Mouse (Mus musculus) CH12.LX (cell line): ENCODE results near the gene Htr7.

Experiments
- CTCF ChIP-seq, 2 experiments: IDR thresholded peaks in 1 of 2; conservative IDR thresholded peaks in 1 of 2; 2 replicates each; pipeline ENCODE4 v1.5.1; 2011 to 2012; ENCODE audit warnings: low read depth in 2 of 2, low read length in 2 of 2, improper control_type of control experiment in 1 of 2, inconsistent platforms in 1 of 2, mild to moderate bottlenecking in 1 of 2, moderate library complexity in 1 of 2
- ELF1 ChIP-seq: IDR thresholded peaks from 2 replicates; pipeline ENCODE4 v1.6.1; 2014; ENCODE audit warnings: low read depth, mild to moderate bottlenecking, inconsistent platforms, low read length, improper control_type of control experiment
- EP300 ChIP-seq: IDR thresholded peaks from 2 replicates; pipeline ENCODE4 v1.6.1; 2011; ENCODE audit warnings: low read length, improper control_type of control experiment
- HCFC1 ChIP-seq: IDR thresholded peaks from 2 replicates; pipeline ENCODE4 v1.6.1; 2012; ENCODE audit warnings: low read depth, mild to moderate bottlenecking, inconsistent platforms, low read length, improper control_type of control experiment
- JUN ChIP-seq: IDR thresholded peaks from 2 replicates; pipeline ENCODE4 v1.6.1; 2011; ENCODE audit warnings: low read depth, mild to moderate bottlenecking, low read length, improper control_type of control experiment, moderate library complexity; ENCODE audit not compliant: insufficient read depth
- KAT2A ChIP-seq: IDR thresholded peaks from 2 replicates; pipeline ENCODE4 v1.6.1; 2012; ENCODE audit warnings: low read length, improper control_type of control experiment, inconsistent platforms; ENCODE audit not compliant: insufficient replicate concordance
- POLR2A ChIP-seq: IDR thresholded peaks from 2 replicates; pipeline ENCODE4 v1.6.1; 2011; ENCODE audit warnings: low read depth, mild to moderate bottlenecking, improper control_type of control experiment, low read length
- RAD21 ChIP-seq: IDR thresholded peaks from 2 replicates; pipeline ENCODE4 v1.6.1; 2011; ENCODE audit warnings: low read depth, mild to moderate bottlenecking, low read length, improper control_type of control experiment, moderate library complexity
- RCOR1 ChIP-seq: conservative IDR thresholded peaks from 2 replicates; pipeline ENCODE4 v1.6.1; 2012; ENCODE audit warnings: low read depth, mild to moderate bottlenecking, inconsistent platforms, low read length, improper control_type of control experiment
- SIN3A ChIP-seq: IDR thresholded peaks from 2 replicates; pipeline ENCODE4 v1.6.1; 2012; ENCODE audit warnings: low read length, improper control_type of control experiment, inconsistent platforms
- USF1 ChIP-seq: IDR thresholded peaks from 2 replicates; pipeline ENCODE4 v1.6.1; 2014; ENCODE audit warnings: low read depth, mild to moderate bottlenecking, inconsistent platforms, low read length, improper control_type of control experiment
- ZKSCAN1 ChIP-seq: IDR thresholded peaks from 2 replicates; pipeline ENCODE4 v1.6.1; 2012; ENCODE audit warnings: low read depth, inconsistent platforms, low read length, improper control_type of control experiment, borderline replicate concordance
- ZNF384 ChIP-seq: IDR thresholded peaks from 2 replicates; pipeline ENCODE4 v1.6.1; 2012; ENCODE audit warnings: low read depth, low read length, improper control_type of control experiment, inconsistent platforms

- TF ChIP-seq ZNF384, result no peak
- no peak for TF ChIP-seq POLR2A
- TF ChIP-seq HCFC1, result no peak
- peak; percentile 54 for TF ChIP-seq RAD21
- TF ChIP-seq USF1, result no peak
- TF ChIP-seq ZKSCAN1, result no peak
- TF ChIP-seq EP300, result no peak
- TF ChIP-seq RCOR1, result no peak
- peak in 1 of 2 experiments; percentile 36; a peak in 2 of 4 replicates for TF ChIP-seq CTCF (conservative IDR thresholded peaks at IDR 0.05 in 1 of 2, IDR thresholded peaks at IDR 0.05 in 1 of 2; ENCODE audit: low read depth in 2 of 2, low read length in 2 of 2)
- TF ChIP-seq JUN, result no peak
- no peak for TF ChIP-seq SIN3A
- TF ChIP-seq KAT2A, result no peak
- no peak for TF ChIP-seq ELF1
These were observed 5.7 kb upstream of the Htr7 start for GRCm38 (mm10) chr19:36062801-36063529.
